Mouse (Mus musculus): ENCODE results near the gene Slc4a5. TPM values are rescaled to one million over a fixed set of nuclear protein-coding genes. Genes with fewer than 3 reads are reported as not detected.

Slc4a5 gene
- polyA plus RNA-seq, 1 experiment from 2014 or later: 2.8 TPM

DNA sequence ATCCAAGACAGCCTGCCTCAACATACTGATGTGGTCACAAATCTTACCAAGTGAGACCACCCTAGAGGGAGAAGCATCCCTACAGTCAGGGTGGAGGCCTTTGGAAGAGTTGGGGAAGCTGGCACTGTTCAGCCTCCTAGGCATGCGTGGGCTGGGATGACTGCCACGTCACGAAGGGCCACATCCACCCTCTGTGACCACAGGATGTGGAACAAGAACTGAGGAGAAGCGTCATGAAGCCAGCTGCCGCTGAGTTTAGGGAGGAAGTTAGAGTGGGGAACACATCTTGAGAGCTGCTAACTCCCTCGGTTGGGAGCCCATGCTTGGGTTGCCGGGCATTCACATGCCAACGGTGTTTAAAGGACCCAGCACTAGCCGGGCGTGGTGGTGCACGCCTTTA lies 54.1 kb downstream of the Slc4a5 start:
- 90% methylated on average over 11 of the region's 11 CpGs for WGBS
- no peak for ATAC-seq (ENCODE audit: low FRiP score, low read depth)
- no peak overlapping the region for H3K9ac ChIP-seq
- no peak overlapping the region for H3K4me3 ChIP-seq
- no peak overlapping the region for H3K27ac ChIP-seq (replicated peaks)
- no peaks in the 10 kb centered on the region for H3K27me3 ChIP-seq
- H3K36me3 ChIP-seq: no peaks in the 10 kb centered on the region
- H3K9me3 ChIP-seq: no peaks in the 10 kb centered on the region
- no peak overlapping the region for H3K4me2 ChIP-seq
- 0 out of 2 replicates have a peak, but pooled peaks cover 1% of the 10 kb centered on the region for H3K4me1 ChIP-seq (replicated peaks)

DNA sequence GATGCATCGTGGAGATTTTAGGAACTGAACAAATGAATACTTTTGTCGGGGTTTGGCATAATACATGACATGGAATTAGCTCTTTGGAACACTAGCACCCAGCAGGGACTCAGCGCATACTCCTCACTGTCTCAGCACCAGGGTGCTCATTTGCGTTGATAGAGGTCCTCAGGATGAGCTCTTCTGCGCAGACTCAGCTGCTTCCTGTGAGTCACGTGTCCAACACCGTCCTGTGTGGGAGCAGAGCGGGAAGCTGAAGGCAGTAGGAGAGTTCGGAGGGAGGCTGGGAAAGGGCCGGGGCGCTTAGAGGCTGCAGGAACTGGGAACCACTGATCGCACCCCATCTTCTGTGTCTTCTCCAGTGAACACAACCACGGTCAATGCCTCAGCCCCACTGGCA lies 57.5 kb downstream of the Slc4a5 start:
- Histone ChIP-seq H3K4me2 (no peak overlapping the region), H3K36me3 (no peaks in the 10 kb centered on the region), H3K27ac (replicated peaks) (no peak overlapping the region), H3K27me3 (no peaks in the 10 kb centered on the region), H3K9me3 (no peaks in the 10 kb centered on the region), H3K4me1 (replicated peaks) (no peaks in the 10 kb centered on the region), H3K4me3 (no peak overlapping the region), H3K9ac (no peak overlapping the region)
- WGBS: 70% methylated on average over 13 of the region's 13 CpGs
- no peak for ATAC-seq (ENCODE audit: low FRiP score, low read depth)

DNA sequence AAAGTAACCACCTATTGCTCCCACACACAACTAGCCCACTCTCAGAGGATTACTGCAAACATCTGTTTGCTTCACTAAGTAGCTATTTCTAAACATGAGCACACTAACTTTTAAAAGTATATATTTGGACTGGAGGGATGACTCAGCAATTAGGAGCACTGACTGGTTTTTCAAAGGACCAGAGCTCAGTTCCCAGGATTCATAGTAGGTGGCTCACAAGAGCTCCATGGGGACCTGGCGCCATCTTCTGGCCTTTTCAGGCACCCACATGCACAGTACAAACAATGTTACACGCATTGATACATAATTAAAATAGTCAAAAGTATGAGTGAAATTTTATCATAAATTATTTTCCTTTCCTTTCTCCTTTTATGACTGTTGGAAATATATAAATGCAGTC lies 59.3 kb downstream of the Slc4a5 start:
- Histone ChIP-seq H3K9me3 (no peaks in the 10 kb centered on the region), H3K9ac (no peak overlapping the region), H3K36me3 (no peaks in the 10 kb centered on the region), H3K4me3 (no peak overlapping the region), H3K27ac (replicated peaks) (no peak overlapping the region), H3K27me3 (no peaks in the 10 kb centered on the region), H3K4me1 (replicated peaks) (no peaks in the 10 kb centered on the region), H3K4me2 (no peak overlapping the region)
- WGBS: 23% methylated on average over 2 of the region's 2 CpGs
- no peak for ATAC-seq (ENCODE audit: low FRiP score, low read depth)

DNA sequence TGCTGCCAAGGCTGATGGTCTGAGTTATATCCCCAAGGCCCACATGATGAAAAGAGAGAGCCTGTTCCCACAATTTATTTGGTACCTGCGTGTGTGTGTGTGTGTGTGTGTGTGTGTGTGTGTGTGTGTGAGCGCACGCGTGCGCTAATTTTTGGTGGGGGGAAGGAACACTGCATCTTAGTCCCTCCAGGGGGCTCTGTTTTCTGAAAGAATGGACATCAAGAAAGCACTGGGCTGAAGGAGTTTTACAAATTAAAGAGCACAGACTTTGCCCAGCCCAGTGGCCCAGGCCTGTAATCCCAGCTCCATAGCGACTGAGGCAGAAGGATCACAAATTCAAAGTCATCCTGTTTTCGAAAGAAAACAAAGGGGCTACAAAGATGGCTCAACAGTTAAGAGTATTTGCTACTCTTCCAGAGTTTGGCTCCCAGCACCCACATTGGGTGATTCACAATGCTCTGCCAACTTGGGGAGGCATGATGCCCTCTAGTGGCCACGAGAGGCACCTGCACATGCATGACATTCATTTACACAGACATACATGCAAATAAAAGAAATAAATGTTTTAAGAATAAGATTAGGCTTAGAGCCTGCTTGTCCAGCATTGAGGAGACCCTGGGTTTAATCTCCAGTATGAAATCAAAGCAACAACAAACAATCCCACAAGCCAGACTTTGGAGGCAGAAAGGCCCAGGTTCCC lies 60.8 kb downstream of the Slc4a5 start:
- Histone ChIP-seq H3K4me2 (no peak overlapping the region), H3K36me3 (no peaks in the 10 kb centered on the region), H3K4me3 (no peak overlapping the region), H3K9me3 (no peaks in the 10 kb centered on the region), H3K27me3 (no peaks in the 10 kb centered on the region), H3K4me1 (replicated peaks) (no peaks in the 10 kb centered on the region), H3K9ac (no peak overlapping the region), H3K27ac (replicated peaks) (no peak overlapping the region)
- WGBS: 74% methylated on average over 8 of the region's 8 CpGs
- ATAC-seq (ENCODE audit: low FRiP score, low read depth): no peak

DNA sequence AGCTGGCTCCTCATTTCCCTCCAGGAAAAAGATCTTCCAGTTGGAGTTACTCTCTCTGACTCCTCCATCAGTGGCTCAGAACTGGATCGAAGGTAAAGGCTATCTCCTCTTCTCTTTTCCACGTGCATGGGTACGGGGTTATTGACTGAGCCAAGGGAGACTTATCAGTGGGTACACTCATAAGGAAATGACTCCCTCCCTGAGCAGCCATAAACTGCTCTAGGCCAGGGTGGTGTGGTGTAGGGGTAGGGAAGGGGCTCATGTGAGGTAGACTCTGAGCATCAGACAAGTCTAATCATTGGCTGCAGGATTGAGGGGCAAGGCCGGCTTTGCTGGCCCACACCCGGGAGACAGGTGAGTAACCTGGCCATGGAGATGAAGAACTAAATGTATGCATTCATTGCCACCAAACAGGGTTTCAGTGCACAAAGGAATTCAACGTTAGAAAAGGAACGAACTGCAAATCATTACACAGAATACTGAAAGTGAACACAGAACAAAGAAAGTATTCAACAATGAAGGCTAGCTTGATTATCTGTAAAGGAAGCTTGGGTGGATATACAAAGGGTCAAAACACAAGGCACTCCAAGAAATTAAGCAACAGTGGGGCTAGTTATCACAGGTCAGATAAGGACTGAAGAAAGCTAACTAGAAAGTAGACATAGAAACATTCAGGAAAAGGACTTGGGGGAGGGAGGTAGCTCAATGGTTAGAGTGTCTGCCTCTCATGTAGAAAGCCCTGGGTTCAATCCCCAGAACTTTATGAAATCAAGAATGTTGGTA lies 81.0 kb downstream of the Slc4a5 start:
- Histone ChIP-seq H3K27ac (replicated peaks) (no peak overlapping the region), H3K27me3 (no peaks in the 10 kb centered on the region), H3K4me3 (no peak overlapping the region), H3K36me3 (peaks cover 9% of the 10 kb centered on the region; the same call in 1 of the 2 replicates), H3K4me2 (no peak overlapping the region), H3K9ac (no peak overlapping the region), H3K4me1 (replicated peaks) (no peaks in the 10 kb centered on the region), H3K9me3 (no peaks in the 10 kb centered on the region)
- 89% methylated on average over 7 of the region's 7 CpGs for WGBS
- no peak for ATAC-seq (ENCODE audit: low FRiP score, low read depth)

DNA sequence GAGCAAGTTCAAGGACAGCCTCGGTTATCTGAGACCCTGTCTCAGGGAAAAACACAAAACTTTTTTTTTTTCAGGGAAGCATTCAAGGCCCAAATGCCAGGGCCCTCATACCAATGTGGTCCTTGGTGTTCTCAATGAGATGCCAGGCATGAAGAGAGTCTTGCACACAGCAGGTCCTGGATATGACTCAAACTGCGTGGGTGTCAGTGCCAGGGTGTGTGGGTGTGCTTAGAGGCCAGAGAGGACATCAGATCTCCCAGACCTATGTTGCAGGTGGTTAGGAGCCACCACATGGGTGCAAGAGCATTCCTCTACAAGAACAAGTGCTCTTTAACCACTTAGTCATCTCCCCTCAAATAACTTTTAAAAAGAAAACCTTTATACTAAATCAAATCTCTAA lies 81.7 kb downstream of the Slc4a5 start:
- Histone ChIP-seq H3K27me3 (no peaks in the 10 kb centered on the region), H3K27ac (replicated peaks) (no peak overlapping the region), H3K4me1 (replicated peaks) (no peaks in the 10 kb centered on the region), H3K9me3 (no peaks in the 10 kb centered on the region), H3K36me3 (peaks cover 16% of the 10 kb centered on the region), H3K9ac (no peak overlapping the region), H3K4me2 (no peak overlapping the region), H3K4me3 (no peak overlapping the region)
- no peak for ATAC-seq (ENCODE audit: low FRiP score, low read depth)
- 88% methylated on average over 2 of the region's 2 CpGs for WGBS

DNA sequence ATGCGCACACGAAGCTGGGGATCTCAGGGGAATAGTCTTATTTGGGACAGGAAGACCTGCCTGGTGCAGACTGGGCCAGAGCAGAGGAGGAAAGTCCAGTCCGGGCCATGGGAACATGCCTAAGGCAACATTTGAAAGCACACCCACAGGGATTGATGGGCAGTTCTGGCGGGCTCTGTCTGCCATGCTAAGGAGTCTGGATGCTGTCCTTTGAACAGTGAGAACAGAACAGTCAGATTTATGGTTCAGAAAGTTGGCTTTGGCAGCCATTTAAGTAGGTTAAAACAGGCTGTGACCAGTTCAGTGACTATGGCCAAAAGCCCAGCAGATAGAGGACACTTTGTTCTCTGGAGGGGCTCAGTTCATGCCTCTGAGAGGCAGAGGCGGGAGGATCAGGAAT lies 82.6 kb downstream of the Slc4a5 start:
- Histone ChIP-seq H3K27me3 (no peaks in the 10 kb centered on the region), H3K4me3 (no peak overlapping the region), H3K4me2 (no peak overlapping the region), H3K36me3 (peaks cover 19% of the 10 kb centered on the region), H3K9me3 (no peaks in the 10 kb centered on the region), H3K4me1 (replicated peaks) (no peaks in the 10 kb centered on the region), H3K27ac (replicated peaks) (no peak overlapping the region), H3K9ac (no peak overlapping the region)
- WGBS: 77% methylated on average over 5 of the region's 5 CpGs
- ATAC-seq (ENCODE audit: low FRiP score, low read depth): peak; percentile 81; the same call in 1 of the 2 replicates

DNA sequence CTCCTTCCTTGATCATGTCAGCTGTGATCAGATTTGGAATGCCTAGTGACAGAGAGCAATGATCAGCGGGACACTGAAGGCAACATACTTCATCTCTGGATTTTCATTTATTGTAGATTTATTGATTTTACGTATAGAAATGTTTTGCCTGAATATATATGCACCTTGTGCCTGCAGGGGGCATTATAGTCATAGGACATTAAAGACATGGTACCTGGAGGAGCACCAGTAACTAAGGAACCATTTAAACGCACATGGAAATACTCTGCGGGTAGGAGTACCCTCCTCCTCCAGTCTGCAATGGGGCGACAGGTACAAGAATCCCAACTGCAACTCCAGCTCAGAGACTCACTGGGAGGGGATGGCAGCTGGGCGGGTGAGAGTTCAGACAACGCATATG lies 89.4 kb downstream of the Slc4a5 start:
- H3K4me2 ChIP-seq: no peak overlapping the region
- peaks cover 39% of the 10 kb centered on the region for H3K36me3 ChIP-seq
- H3K27ac ChIP-seq (replicated peaks): no peak overlapping the region
- H3K4me1 ChIP-seq (replicated peaks): no peaks in the 10 kb centered on the region
- WGBS: 96% methylated on average over 7 of the region's 7 CpGs
- H3K27me3 ChIP-seq: no peaks in the 10 kb centered on the region
- H3K9me3 ChIP-seq: no peaks in the 10 kb centered on the region
- no peak overlapping the region for H3K4me3 ChIP-seq
- ATAC-seq (ENCODE audit: low FRiP score, low read depth): no peak
- H3K9ac ChIP-seq: no peak overlapping the region

DNA sequence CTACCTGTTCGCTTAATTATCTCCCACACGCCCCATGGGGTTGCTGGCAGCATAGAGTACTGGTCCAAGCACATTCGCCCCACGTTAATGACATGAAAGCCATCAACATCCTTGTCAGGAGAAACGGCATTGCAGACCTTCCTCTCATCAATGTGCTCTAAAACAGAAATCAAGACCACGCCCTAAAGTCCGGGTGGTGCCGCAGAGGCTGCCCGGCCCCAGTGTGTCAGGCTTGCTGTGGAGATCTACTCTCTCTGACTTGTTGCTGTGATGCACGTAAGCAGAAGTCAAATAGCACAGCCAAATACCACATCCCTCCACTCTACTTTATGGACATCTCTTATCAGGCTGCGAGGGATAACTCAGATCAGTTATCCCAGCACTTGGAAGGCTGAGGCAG lies 91.6 kb downstream of the Slc4a5 start:
- 95% methylated on average over 11 of the region's 11 CpGs for WGBS
- no peaks in the 10 kb centered on the region for H3K9me3 ChIP-seq
- no peak overlapping the region for H3K4me2 ChIP-seq
- no peak overlapping the region for H3K4me3 ChIP-seq
- H3K9ac ChIP-seq: no peak overlapping the region
- H3K27ac ChIP-seq (replicated peaks): no peak overlapping the region
- H3K4me1 ChIP-seq (replicated peaks): peaks cover 14% of the 10 kb centered on the region
- H3K27me3 ChIP-seq: no peaks in the 10 kb centered on the region
- no peak for ATAC-seq (ENCODE audit: low FRiP score, low read depth)
- peaks cover 25% of the 10 kb centered on the region for H3K36me3 ChIP-seq

DNA sequence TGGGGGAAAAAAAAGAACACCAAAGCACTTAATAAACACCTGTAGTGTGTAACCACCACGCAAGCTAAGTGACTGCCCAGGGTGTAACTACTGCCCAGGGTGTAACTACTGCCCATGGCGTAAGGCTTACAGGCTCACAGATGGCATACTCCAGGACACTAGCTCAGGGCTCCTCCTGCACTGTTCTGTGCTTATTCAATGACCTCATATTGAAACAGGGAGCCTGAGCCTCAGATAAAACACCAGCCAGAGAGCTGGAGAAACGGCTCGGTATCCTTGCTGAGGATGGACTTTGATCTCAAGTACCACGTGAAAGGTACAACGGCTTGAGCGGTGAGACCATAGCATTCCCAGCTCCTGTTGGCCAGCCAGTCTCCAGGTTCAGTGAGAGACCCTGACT lies 92.4 kb downstream of the Slc4a5 start:
- Histone ChIP-seq H3K27ac (replicated peaks) (no peak overlapping the region), H3K9ac (no peak overlapping the region), H3K36me3 (peaks cover 20% of the 10 kb centered on the region), H3K4me2 (no peak overlapping the region), H3K9me3 (no peaks in the 10 kb centered on the region), H3K4me1 (replicated peaks) (peaks cover 22% of the 10 kb centered on the region), H3K4me3 (no peak overlapping the region), H3K27me3 (no peaks in the 10 kb centered on the region)
- no peak for ATAC-seq (ENCODE audit: low FRiP score, low read depth)
- WGBS: 92% methylated on average over 7 of the region's 7 CpGs

DNA sequence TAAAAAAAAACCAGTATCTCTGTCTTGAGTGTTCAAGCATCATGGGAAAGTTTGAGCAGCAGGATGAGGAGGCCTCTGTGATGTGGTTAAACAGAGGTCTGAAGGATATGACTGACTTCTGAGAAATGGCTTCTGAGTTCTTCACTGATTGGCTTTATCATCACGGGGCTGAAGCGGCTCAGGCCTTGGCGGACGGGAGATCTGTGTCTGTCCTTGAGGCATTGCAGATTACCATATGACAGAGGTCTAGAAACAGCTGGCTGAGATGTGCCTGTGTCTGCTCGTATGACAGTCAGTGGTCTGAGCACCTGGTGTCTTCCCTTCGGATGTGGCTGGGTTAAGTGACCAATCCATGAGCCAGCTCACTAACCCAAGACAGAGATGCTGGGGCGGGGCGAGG lies 92.9 kb downstream of the Slc4a5 start:
- WGBS: 88% methylated on average over 8 of the region's 8 CpGs
- Histone ChIP-seq H3K27me3 (no peaks in the 10 kb centered on the region), H3K4me2 (no peak overlapping the region), H3K27ac (replicated peaks) (no peak overlapping the region), H3K36me3 (peaks cover 20% of the 10 kb centered on the region), H3K9me3 (no peaks in the 10 kb centered on the region), H3K4me1 (replicated peaks) (peaks cover 22% of the 10 kb centered on the region), H3K9ac (no peak overlapping the region), H3K4me3 (no peak overlapping the region)
- no peak for ATAC-seq (ENCODE audit: low FRiP score, low read depth)

DNA sequence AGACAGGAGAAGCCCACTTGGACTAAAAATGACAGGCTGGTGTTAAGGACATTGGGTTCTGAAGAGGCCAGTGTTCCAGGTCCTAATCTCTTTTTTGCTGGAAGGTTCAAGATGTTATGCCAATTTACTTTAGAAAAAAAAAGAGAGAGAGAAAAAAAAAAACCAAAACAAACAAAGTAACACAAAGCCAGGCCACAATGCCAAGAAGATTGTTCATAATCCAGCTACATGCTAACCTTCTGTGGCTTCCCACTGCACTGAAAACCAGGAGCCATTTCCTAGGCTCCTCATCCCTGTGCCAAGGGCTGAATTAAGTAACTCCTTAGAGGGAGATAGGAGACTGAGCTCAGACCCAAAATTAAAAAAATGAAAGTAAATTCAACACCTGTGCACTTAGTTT lies 95.7 kb downstream of the Slc4a5 start:
- H3K27ac ChIP-seq (replicated peaks): no peak overlapping the region
- peak overlapping the region; percentile 13; the same call in 1 of the 2 replicates for H3K9ac ChIP-seq
- ATAC-seq (ENCODE audit: low FRiP score, low read depth): no peak
- no peaks in the 10 kb centered on the region for H3K27me3 ChIP-seq
- H3K4me2 ChIP-seq: peak overlapping the region; percentile 87; the same call in 1 of the 2 replicates
- H3K4me1 ChIP-seq (replicated peaks): peaks cover 22% of the 10 kb centered on the region
- no peaks in the 10 kb centered on the region for H3K9me3 ChIP-seq
- H3K36me3 ChIP-seq: peaks cover 15% of the 10 kb centered on the region
- H3K4me3 ChIP-seq: no peak overlapping the region
